Mouse (Mus musculus) macrophage (primary cell): ENCODE data around the gene Olfr523. TPM values are rescaled to one million over a fixed set of nuclear protein-coding genes. Genes with fewer than 3 reads are reported as not detected.

Experiments
- H3K27ac ChIP-seq: fragments of 350-480 bp; formaldehyde crosslinking; 2 replicates; pipeline ENCODE4 v1.9.0; 2021
- H3K36me3 ChIP-seq: fragments of 350-480 bp; formaldehyde crosslinking; 2 replicates; pipeline ENCODE4 v1.9.0; 2021; ENCODE audit errors: inconsistent target
- H3K4me3 ChIP-seq: fragments of 350-480 bp; formaldehyde crosslinking; 2 replicates; pipeline ENCODE4 v1.9.0; 2021; ENCODE audit errors: inconsistent target
- H3K79me2 ChIP-seq: fragments of 350-480 bp; formaldehyde crosslinking; 2 replicates; pipeline ENCODE4 v1.9.0; 2021; ENCODE audit errors: inconsistent target
- WGBS: methylation state at CpG from one replicate; pipeline ENCODE4 v1.1.7; 2026; ENCODE audit warnings: inconsistent platforms; ENCODE audit not compliant: missing documents; 5-methylcytosine and 5-hydroxymethylcytosine counted together
- polyA plus RNA-seq: library from polyadenylated mRNA; stranded (reverse); fragments of 250-400 nt; gene quantifications from 3 replicates; pipeline ENCODE4 v1.2.4, GENCODE M21; 2018; ENCODE audit warnings: inconsistent platforms

The Olfr523 gene
- polyA plus RNA-seq, 1 experiment from 2014 or later = not detected

GRCm38 (mm10) chr7:140153829-140154217 lies 19.2 kb upstream of the Olfr523 start:
- Histone ChIP-seq H3K36me3 (peaks cover 6% of the 10 kb centered on the region; the same call in 1 of the 2 replicates), H3K4me3 (no peak overlapping the region), H3K27ac (no peak overlapping the region), H3K79me2 (no peaks in the 10 kb centered on the region)
- WGBS = 41% methylated on average over 4 of the region's 4 CpGs

GRCm38 (mm10) chr7:140154218-140154927 lies 18.6 kb upstream of the Olfr523 start, which contains the start of gene Sprn:
TSS of gene Sprn (minus strand) at chr7:140154877.
- Histone ChIP-seq H3K36me3 (peaks cover 6% of the 10 kb centered on the region; the same call in 1 of the 2 replicates), H3K79me2 (no peaks in the 10 kb centered on the region), H3K4me3 (no peak within 1 kb of the TSS), H3K27ac (no peak within 1 kb of the TSS)
- WGBS = 14% methylated on average over 28 of the region's 28 CpGs

GRCm38 (mm10) chr7:140160363-140160762 lies 12.7 kb upstream of the Olfr523 start:
- WGBS = 76% methylated on average over 3 of the region's 3 CpGs
- no peak overlapping the region for H3K4me3 ChIP-seq
- no peaks in the 10 kb centered on the region for H3K36me3 ChIP-seq
- no peak overlapping the region for H3K27ac ChIP-seq
- no peaks in the 10 kb centered on the region for H3K79me2 ChIP-seq

- 83% methylated on average over 7 of the region's 7 CpGs for WGBS
- no peak within 1 kb of the TSS for H3K4me3 ChIP-seq
- no peaks in the 10 kb centered on the region for H3K79me2 ChIP-seq
- no peak within 1 kb of the TSS for H3K27ac ChIP-seq
- H3K36me3 ChIP-seq = no peaks in the 10 kb centered on the region
Measured at GRCm38 (mm10) chr7:140164664-140165063, 8.4 kb upstream of the Olfr523 start, which contains the start of gene Olfr522. TSS of gene Olfr522 (minus strand) at chr7:140164764.

GRCm38 (mm10) chr7:140167950-140168349 lies 5.1 kb upstream of the Olfr523 start:
- 67% methylated on average over 1 of the region's 1 CpGs for WGBS

GRCm38 (mm10) chr7:140169386-140169785 lies 3.6 kb upstream of the Olfr523 start:
- Histone ChIP-seq H3K4me3 (no peak overlapping the region), H3K27ac (no peak overlapping the region), H3K36me3 (no peaks in the 10 kb centered on the region), H3K79me2 (no peaks in the 10 kb centered on the region)
- 94% methylated on average over 4 of the region's 4 CpGs for WGBS

More at GRCm38 (mm10) chr7:140167950-140168349, 5.1 kb upstream of the Olfr523 start:
- Histone ChIP-seq H3K27ac (no peak overlapping the region), H3K79me2 (no peaks in the 10 kb centered on the region), H3K4me3 (no peak overlapping the region), H3K36me3 (no peaks in the 10 kb centered on the region)

- Histone ChIP-seq H3K4me3 (no peak overlapping the region), H3K36me3 (no peaks in the 10 kb centered on the region), H3K79me2 (no peaks in the 10 kb centered on the region), H3K27ac (no peak overlapping the region)
- 81% methylated on average over 2 of the region's 3 CpGs for WGBS
Measured at GRCm38 (mm10) chr7:140170863-140171262, 2.2 kb upstream of the Olfr523 start.

GRCm38 (mm10) chr7:140179176-140179575 lies 6.2 kb downstream of the Olfr523 start:
- H3K27ac ChIP-seq = no peak overlapping the region
- H3K79me2 ChIP-seq = no peaks in the 10 kb centered on the region
- WGBS = 96% methylated on average over 2 of the region's 2 CpGs
- H3K36me3 ChIP-seq = no peaks in the 10 kb centered on the region
- H3K4me3 ChIP-seq = no peak overlapping the region

- 46% methylated on average over 2 of the region's 2 CpGs for WGBS
- H3K36me3 ChIP-seq = no peaks in the 10 kb centered on the region
- H3K79me2 ChIP-seq = no peaks in the 10 kb centered on the region
- H3K4me3 ChIP-seq = no peak overlapping the region
- H3K27ac ChIP-seq = no peak overlapping the region
Measured at GRCm38 (mm10) chr7:140180692-140181091, 7.7 kb downstream of the Olfr523 start.

GRCm38 (mm10) chr7:140184206-140184605 lies 11.2 kb downstream of the Olfr523 start:
- H3K36me3 ChIP-seq = no peaks in the 10 kb centered on the region
- WGBS = 85% methylated on average over 4 of the region's 4 CpGs
- no peak overlapping the region for H3K27ac ChIP-seq
- H3K79me2 ChIP-seq = no peaks in the 10 kb centered on the region
- no peak overlapping the region for H3K4me3 ChIP-seq

GRCm38 (mm10) chr7:140186646-140187620 lies 13.9 kb downstream of the Olfr523 start:
- no peak overlapping the region for H3K27ac ChIP-seq
- no peak overlapping the region for H3K4me3 ChIP-seq
- WGBS = 64% methylated on average over 18 of the region's 18 CpGs
- H3K79me2 ChIP-seq = no peaks in the 10 kb centered on the region
- H3K36me3 ChIP-seq = no peaks in the 10 kb centered on the region

- H3K36me3 ChIP-seq = no peaks in the 10 kb centered on the region
- no peak overlapping the region for H3K27ac ChIP-seq
- no peaks in the 10 kb centered on the region for H3K79me2 ChIP-seq
- WGBS = 82% methylated on average over 7 of the region's 7 CpGs
- H3K4me3 ChIP-seq = no peak overlapping the region
Measured at GRCm38 (mm10) chr7:140187721-140188390, 14.8 kb downstream of the Olfr523 start.

- Histone ChIP-seq H3K79me2 (no peaks in the 10 kb centered on the region), H3K4me3 (no peak overlapping the region), H3K27ac (no peak overlapping the region), H3K36me3 (no peaks in the 10 kb centered on the region)
- WGBS = 71% methylated on average over 4 of the region's 4 CpGs
Measured at GRCm38 (mm10) chr7:140188391-140189328, 15.6 kb downstream of the Olfr523 start.
